Mouse (Mus musculus) activated CD4-positive, CD25-positive, alpha-beta regulatory T cell, adult 9 weeks (primary cell): ENCODE measurements around the gene Shc2. TPM values are rescaled to one million over a fixed set of nuclear protein-coding genes. Genes with fewer than 3 reads are reported as not detected.

Source experiments
- polyA plus RNA-seq: library from polyadenylated mRNA; unstranded; fragments of 100-300 nt; shearing (Covaris generic); gene quantifications from one replicate; pipeline ENCODE4 v1.2.1, GENCODE M21; 2017

Shc2 gene
- polyA plus RNA-seq = not detected

DNA sequence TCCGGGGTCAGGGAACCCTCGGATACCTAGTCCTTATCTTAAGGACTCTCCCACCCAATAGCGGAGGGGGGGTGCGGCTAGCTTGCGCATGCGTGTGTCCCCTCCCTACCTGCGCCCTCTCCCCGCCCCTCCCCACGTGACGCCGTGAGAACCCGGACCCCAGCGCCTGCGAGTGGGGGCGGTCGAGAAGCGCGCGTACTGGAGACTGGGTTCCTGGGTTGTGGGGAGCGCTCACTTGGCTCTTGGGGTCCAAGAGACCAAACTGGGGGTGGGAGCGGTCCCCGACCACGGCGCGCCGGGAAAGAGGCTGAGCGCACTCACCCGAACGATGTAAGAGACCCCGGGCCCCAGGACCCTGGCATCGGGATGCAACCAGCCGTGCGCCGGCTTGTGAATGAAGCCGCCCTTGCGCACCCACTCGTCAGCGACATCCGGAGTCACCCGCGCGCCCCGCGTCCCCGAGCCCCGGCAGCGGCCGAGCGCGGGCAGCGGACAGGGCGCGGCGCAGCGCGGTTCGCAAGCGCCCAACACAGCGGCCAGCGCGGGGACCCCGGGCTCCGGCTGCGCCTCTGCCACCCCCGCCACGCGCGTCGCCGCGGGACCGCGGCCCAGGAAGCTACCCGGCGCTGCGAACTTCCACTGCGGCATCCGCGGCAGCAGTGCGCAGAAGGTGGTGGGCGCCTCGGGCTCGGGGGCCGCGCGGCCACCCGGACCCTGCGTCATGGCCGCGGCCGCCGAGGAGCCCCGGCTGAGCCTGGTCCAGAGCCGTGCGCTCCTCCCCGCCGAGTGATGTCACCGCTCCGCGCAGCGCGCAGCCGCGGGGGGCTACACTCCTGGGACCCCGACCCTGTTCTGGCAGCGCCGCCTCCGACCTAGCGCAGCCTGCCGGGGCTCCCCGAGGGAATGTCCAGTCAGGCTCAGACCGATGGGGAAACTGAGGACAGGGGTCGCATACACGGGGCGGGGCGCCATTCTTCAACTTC is at the start of gene Shc2:
TSS of gene Shc2 (minus strand) at position 791 of the 983 bp plus-strand sequence.

DNA sequence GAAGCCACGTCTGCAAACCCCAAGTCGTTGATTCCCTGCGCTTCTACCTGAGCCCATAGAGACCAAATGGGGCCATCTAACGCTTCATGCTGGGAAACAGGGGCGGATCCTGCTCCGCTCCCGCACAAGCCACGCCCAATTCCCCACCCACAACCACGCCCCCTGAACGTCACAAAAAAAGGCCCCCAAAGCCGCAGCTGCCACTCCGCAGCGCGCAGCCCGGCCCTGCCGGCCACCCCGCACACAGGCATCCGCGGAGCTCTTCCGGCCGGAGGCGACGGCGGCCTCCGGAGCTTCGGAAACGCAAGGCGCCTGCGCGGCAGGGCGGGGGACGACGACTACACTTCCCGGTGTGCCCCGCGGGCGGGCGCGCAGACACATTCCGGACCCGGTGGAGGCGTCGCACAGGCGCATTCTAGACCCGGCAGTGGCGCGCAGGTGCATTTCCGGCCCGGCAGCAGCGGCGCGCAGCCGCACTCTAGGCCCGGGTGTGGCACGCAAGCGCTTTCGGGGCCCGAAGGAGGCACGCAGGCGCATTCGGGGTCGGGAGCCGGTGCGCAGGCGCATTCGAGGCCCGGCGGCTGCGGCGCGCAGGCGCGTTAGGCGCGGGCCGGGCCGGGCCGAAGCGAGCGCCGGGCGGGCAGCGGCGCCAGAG is 44.0 kb upstream of the Shc2 start, which contains the start of gene Cdc34:
TSS of gene Cdc34 (plus strand) at position 605 of the 655 bp plus-strand sequence.

DNA sequence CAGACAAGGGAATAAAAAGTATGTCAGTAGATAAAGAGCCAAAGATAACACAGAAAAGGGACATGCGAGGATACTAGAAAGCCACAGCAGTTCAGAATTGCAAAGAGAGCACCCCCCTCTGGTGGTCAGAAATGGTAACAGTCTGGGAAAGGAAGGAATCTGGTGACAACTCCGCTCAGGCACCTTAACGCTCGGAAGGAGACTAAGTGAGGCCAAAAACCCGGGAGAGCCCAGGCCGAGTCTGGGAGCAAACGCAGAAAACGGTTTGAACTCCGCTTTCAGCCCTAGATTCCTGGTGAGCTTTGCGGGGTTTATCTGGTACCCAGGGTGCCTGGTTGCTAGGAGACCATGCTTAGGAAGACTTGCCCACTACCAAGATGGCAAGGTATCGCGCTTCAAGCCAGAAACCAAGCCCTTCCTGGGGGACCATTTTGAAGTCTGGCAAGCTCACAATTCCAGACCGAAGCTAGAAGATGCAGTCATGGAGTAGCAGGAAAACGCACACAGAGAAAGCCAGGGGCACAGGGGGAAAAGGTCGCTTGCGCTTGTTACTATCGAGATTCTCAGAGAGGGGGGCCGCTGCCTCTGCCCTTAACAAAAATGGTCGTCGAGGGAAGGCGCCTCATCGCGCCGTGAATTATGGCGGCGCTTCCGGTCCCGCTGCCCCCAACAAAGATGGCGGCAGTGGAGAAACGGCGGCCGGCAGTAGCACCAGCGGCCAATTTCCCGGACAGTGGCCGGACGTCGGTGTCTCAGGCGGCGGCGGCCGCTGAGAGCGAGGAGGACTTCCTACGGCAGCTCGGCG is 31.3 kb upstream of the Shc2 start, which contains the start of gene Tpgs1:
TSS of gene Tpgs1 (plus strand) at position 599 of the 805 bp plus-strand sequence.

DNA sequence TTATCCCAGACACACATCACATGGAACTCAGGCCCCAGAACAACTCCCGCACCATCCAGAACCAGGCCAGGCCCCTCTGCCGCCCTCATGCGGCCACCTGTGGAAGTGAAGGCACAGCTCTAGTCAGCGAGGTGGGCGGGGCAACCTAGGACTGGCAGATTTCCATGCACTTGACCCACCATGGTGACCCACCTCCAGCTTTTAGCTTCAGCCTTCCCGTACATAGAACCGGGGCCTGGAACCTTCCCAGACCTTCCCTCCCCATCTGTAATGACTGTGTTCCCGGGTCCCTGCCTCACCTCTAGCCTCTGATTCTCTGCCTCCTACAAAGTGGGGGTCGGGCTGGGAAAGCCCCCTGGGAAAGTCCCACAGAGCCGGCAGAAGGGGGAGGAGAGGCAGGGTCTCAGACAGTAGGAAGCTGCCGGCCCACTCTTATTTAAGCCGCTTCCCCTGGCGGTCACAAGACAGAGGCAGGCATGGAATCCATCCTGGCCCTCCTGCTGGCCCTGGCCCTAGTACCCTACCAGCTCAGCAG is 26.5 kb upstream of the Shc2 start, which contains the start of gene Madcam1:
TSS of gene Madcam1 (plus strand) at position 429 of the 535 bp plus-strand sequence.

DNA sequence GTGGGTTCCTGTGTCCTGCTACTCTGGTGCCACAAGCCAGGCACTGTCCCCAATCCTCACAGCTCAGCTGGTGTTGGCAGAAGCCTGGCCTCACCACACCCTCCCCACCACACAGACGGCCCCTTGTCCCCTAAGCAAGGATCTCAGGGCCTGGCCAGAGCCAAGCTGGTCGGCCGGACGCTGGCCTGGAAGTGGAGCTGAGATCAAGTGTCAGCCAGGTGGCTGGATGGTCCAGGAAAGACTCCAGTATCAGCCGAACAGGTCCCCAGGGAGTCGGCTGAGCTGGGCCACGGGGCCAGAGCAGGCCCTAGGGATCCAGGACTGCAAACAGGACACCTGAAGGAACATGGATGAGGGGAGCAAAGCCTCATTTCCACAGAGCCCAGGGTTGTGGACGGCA is 8.0 kb upstream of the Shc2 start, which contains the start of gene Odf3l2:
TSS of gene Odf3l2 (minus strand) at position 28 of the 400 bp plus-strand sequence.

DNA sequence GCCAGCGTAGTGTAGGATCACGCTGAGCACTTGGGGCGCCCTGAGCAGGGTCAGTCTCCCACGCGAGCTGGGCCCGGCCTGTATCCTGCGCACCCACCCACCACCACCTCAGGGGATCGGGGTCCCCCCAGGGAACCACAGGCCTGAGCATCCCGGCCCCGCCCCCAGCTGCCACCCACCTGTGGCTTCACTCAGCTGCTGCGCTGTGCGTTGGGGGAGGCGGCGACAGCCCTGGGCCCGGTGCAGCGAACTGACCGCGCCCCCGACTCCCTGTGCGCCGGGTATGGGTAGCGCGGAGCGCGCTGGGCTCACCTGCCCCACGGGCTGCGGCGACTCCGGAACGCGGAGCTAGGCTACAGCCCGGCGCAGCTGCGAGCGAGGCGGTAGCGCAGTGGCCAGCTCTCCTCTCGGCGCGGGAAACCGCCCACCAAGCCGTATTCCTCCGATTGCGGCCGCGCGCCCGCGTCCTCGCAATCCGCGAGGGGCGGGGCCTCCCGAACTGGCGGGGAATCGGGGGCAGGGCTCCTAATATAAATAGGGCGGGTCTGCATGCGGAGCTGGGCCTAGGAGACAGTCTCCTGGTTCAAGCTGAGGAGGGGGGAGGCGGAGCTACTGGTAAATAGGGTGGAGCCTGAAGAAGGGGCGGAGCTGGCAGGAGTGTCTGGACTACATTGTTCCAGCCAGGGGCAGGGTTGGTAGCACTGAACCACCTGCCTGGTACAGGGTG is 24.0 kb downstream of the Shc2 start, which contains the start of gene C2cd4c:
TSS of gene C2cd4c (minus strand) at position 448 of the 727 bp plus-strand sequence.

DNA sequence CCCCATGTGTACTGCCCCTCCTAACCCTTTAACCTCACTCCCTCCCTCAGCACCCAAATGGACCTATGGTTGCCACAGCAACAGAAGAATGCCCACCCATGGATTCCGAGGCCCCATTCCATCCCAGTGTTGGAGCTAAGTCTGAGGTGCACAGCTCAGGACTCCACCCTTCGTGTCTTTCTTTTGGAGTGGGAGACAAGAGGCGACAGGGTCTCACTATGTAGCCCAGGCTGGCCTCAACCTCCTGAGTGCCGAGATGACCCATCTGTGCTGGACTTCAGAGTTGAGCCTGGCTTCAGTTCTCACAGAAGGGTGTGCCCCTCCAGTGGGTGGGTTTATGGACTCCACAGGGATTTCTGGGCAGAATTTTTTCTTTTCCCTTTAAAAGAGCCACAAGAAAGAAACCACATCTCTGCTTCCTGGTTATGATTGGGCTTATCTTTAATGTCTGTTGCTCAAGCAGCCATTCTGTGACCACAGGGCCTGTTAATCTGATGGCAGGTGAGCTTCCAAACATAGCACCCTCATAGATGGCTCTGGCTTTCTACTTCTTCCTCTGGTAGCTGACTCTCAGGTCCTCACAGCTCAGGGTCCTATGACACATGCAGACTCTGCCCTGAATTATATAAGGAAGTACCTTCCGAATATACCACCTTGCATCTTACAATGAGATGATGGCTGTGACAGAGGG is 50.5 kb downstream of the Shc2 start, which contains the start of gene Theg:
TSS of gene Theg (minus strand) at position 271 of the 691 bp plus-strand sequence.

Other genes starting within 250 kb of the Shc2 start
- gene Vmn2r83, start 169.2 kb downstream of the Shc2 start, polyA plus RNA-seq = not detected
- gene Plpp2, start 104.1 kb downstream of the Shc2 start, polyA plus RNA-seq = 6.1 TPM
- gene Mier2, start 82.7 kb downstream of the Shc2 start, polyA plus RNA-seq = 39.1 TPM
- not detected for gene Theg, start 50.6 kb downstream of the Shc2 start, polyA plus RNA-seq
- gene C2cd4c, start 23.9 kb downstream of the Shc2 start, polyA plus RNA-seq = not detected
- not detected for gene Odf3l2, start 7.8 kb upstream of the Shc2 start, polyA plus RNA-seq
- not detected for gene Madcam1, start 26.6 kb upstream of the Shc2 start, polyA plus RNA-seq
- gene Tpgs1, start 31.5 kb upstream of the Shc2 start, polyA plus RNA-seq = 46.7 TPM
- gene Cdc34, start 44.3 kb upstream of the Shc2 start, polyA plus RNA-seq = 14.7 TPM
- gene Gzmm, start 51.1 kb upstream of the Shc2 start, polyA plus RNA-seq = 0.71 TPM
- 281 TPM for gene Bsg, start 66.6 kb upstream of the Shc2 start, polyA plus RNA-seq
- not detected for gene Hcn2, start 78.7 kb upstream of the Shc2 start, polyA plus RNA-seq
- gene Polrmt, start 108.7 kb upstream of the Shc2 start, polyA plus RNA-seq = 46.0 TPM
- gene Fgf22, start 117.2 kb upstream of the Shc2 start, polyA plus RNA-seq = not detected
- gene Rnf126, start 129.0 kb upstream of the Shc2 start, polyA plus RNA-seq = 5.1 TPM
- gene Fstl3, start 139.4 kb upstream of the Shc2 start, polyA plus RNA-seq = 0.68 TPM
- not detected for gene Prss57, start 153.0 kb upstream of the Shc2 start, polyA plus RNA-seq
- gene Palm, start 155.7 kb upstream of the Shc2 start, polyA plus RNA-seq = 0.38 TPM
- not detected for gene Misp, start 183.1 kb upstream of the Shc2 start, polyA plus RNA-seq
- gene Ptbp1, start 216.5 kb upstream of the Shc2 start, polyA plus RNA-seq = 322 TPM
- gene Prtn3, start 236.6 kb upstream of the Shc2 start, polyA plus RNA-seq = not detected
- 3.9 TPM for gene Plppr3, start 236.7 kb upstream of the Shc2 start, polyA plus RNA-seq
- gene Elane, start 248.3 kb upstream of the Shc2 start, polyA plus RNA-seq = not detected